Mouse (Mus musculus): ENCODE data around the gene Lsm7.
"Not testable (repeated sequence)": the region's sequence is repeated elsewhere in the genome, so short reads cannot be mapped to it uniquely, and the experiment has no call there.

The Lsm7 gene

DNA sequence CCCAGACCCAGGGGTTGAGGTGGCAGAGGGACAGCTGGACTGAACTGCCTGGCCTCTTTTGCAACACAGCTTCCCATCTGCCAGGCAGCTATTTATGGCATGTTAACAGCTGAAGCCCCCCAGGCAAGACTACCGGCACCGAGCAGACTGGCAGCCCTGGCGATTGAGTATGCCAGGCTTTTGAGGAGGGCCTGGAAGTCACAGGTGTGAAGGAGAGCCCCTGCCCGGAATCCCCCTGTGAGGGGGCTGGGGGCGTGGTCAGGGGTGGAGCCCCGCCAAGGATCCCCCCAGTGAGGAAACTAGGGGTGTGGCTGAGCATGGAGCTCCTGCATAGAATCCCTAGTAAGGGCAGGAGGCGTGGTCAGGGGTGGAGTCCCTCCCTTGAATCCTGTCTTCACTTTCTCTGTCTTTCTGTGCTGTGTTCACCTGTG, 18.0 kb downstream of the Lsm7 start:
- no peak for DNase-seq (ENCODE audit: low spot score in 2 of 2)

DNA sequence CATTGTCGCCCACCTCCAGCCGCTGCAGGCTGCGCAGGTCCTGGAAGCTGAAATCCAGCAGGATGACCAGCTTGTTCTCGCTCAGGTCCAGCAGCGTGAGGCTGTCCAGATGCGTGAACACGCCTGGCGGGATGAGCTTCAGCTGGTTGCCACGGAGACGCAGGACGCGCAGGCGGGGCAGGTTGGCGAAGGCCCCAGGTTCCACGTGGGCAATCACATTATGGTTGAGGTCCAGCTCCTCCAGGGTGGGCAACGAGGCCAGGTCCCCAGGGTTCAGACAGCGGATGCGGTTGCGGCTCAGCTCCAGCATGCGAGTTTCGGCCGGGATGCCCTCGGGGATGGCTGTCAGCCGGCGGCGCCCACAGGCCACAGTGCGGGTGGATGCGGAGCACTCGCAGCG, 19.4 kb downstream of the Lsm7 start:
- no peak for DNase-seq (ENCODE audit: low spot score in 2 of 2)

DNA sequence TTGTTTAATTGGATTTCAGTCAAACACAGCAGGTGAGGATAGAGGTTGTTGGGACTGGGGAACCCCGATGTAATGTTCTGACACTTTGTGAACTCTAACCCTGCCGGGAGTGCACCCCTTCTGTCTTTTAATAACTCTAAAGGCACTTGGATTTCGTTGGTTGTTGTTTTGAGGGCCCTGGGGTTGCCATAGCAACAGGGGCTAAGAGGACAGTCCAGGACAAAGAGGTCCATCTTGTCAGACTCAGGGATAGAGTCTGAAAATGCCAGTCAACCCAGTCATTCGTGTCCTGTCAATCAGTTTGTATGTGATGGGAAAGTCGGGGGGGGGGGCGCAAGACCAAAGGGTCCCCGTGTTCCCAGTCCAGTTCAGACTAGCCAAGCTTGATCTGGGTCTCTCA, 22.2 kb downstream of the Lsm7 start:
- no peak for DNase-seq (ENCODE audit: low spot score in 2 of 2)

DNA sequence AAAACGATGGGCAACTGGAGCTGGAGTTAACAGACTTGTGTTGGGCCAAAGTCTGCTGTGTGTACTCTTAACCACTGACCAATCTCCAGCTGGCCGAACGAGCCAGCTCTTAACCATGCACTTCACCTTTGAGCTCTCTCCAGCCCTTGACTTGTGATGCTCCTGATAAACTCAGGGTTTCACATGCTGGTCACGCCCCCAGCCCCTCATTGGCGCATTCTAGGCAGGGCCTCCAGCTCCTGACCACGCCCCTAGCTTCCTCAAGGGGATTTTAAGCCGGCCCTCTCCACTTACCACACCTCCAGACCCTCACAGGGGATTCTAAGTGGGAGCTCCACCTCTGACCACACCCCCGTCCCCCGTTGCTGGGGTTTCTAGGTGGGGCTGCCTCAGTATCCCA, 23.9 kb downstream of the Lsm7 start:
- no peak for DNase-seq (ENCODE audit: low spot score in 2 of 2)

DNA sequence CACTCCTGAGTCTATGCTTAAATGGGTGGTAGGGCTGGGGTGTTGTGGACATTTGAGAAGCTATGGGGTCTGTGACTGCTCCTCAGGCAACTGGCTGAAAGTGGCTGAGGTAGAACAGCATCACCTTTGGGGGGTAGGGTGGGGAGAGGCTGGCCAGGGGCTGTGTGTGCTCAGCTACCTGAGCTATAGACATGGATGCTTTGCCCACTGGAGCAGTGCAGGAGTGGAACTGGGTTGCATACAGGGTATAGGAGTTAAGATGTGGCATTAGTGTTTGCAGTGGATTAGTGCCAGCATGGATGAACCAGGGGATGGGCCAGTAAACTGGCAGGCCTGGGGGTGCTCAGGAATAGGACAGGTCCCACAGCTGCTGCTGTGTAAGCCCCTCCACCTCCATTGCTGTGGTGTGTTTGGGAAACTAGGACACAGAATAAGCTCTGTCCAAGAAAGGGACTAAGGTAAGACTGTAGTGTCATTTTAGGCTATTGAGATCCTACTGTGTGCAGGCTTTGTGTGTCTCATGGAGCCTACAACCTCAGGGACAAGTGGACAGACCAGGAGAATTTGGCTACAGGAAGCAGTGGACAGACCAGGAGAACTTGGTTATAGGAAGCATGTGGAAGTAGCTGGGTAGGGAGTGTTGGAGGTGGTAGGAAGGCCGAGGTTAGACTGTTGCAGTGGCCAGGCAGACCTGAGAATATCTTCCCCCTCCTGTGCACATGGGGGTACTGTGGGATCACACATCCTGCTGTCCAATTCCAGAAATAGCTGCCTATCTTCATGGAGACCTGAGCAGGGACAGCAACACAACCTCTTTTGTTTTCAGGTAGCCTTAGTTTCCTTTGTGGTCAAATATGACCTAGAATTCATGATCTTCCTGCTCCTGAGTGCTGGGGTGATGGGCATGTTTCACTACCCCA, 25.4 kb downstream of the Lsm7 start:
- DNase-seq (ENCODE audit: low spot score in 2 of 2), result no peak

DNA sequence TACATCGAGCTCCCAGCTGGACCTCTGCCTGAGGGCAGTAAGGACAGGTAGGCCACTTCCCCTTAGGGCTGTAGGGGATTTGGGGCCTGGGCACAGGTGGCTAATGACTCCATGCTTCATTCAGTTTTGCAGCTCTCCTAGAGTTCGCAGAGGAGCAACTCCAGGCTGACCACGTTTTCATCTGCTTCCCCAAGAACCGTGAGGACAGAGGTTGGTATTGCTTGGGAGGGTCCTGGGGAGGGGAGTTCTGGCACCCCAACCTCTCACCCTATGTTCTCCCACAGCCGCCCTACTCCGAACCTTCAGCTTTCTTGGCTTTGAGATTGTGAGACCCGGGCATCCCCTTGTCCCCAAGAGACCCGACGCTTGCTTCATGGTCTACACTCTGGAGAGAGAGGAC, 26.4 kb downstream of the Lsm7 start:
- DNase-seq (ENCODE audit: low spot score in 2 of 2), result not testable (repeated sequence)

DNA sequence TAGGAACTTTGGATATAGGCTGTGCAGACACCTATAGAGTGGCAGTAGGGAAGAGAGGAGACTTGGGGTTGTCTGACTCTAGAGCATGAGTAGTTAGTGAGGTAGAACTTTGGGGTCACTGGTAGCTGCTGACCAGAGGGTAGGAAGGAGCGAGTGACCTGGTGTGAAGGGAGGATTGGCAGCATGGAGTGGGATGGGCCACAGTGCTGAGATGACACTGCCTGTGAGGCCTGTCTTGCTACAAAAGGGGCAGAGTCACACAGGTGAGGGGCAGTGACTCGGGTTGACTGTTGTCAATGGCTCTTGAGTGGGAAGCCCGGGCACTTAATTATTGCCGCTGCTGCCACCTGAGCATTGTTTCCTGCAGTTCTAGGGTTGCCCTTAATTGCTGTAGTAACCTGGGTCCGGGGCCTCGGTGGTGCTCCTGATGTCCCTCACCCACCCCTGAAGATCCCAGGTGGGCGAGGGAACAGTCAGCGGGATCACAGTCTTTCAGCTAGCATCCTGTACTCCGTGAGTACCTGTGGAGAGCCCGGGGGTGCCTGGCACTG, 27.1 kb downstream of the Lsm7 start:
- DNase-seq (ENCODE audit: low spot score in 2 of 2), result no peak

DNA sequence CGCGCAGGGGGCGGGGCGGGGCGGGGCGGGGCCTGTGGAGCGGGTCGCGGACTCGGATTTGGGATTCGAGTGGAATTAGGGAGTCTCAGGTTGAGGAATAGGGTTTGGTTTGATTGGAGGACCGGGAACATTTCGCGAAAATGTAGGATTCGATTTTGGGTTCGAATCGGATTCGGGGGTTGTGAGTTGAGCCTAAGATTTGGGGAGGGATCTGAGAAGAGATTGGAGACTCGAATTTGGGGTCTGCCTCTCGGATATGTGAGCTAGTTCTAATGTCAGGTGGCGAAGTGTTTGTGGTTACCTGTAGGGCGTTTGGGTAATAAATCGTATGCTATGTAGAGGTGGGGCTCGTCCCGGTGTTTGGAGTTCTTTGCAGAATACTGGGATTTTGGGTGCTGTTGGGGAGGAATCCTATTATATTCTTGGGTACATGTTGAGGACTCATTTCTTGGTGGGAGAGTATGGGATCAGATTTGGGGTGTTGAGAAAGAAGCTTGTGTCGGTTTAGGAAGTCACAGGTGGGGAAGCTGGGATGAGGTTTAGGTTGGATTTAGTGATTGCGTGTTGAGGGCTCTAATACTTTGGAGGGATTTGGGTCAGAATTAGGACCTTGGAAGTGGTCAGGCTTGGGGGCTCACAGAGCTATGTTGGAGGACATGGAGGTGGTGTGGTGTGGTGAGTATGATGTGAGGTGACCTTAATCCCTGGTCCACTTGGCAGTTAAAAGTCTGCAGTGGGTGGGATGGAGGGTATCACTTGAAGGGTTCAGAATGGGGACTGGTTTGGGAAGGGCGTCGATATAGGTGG, 27.7 kb downstream of the Lsm7 start:
- DNase-seq (ENCODE audit: low spot score in 2 of 2), result no peak

DNA sequence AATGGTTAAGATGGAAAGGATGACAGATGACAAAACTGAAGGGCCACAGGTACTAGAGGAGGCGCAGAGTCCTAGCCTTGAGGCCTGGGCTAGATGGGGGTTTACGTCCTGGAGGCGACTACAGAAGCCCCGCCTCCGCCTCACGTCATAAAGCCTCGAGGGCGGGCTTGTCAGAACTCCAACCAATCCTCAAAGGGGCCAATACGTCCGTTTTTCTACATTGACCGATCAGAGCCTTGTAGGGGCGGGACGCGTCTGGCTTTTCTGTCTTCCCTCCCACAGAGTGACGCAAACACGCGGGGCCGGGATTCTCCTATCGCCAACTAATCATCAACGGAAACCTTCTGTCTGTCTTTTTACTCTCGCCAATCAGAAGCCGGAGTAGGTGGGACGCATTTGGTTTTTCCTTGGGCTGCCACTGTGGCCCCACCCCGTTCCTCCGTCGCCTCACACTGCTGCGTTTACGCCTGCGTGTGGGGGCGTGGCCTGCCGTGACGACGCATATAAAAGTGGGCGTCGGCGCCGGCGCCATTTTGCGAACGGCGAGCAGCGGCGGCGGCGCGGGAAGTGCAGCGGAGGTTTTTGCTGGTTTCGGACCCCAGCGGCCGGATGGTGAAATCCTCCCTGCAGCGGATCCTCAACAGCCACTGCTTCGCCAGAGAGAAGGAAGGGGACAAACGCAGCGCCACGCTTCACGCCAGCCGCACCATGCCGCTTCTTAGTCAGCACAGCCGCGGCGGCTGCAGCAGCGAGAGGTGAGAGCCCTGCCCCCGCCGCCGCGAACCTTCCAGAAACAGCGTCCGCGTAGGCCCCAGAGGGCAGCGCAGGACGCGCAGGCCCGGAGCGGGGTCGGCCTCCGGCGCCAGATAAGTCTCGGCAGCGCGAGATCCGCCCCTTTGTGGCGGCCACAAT, 28.6 kb downstream of the Lsm7 start, which contains the start of gene Oaz1:
Oaz1 (plus strand) TSS at position 506 of the 912 bp plus-strand sequence.
- peak; percentile 100 for DNase-seq (ENCODE audit: low spot score in 2 of 2)

DNA sequence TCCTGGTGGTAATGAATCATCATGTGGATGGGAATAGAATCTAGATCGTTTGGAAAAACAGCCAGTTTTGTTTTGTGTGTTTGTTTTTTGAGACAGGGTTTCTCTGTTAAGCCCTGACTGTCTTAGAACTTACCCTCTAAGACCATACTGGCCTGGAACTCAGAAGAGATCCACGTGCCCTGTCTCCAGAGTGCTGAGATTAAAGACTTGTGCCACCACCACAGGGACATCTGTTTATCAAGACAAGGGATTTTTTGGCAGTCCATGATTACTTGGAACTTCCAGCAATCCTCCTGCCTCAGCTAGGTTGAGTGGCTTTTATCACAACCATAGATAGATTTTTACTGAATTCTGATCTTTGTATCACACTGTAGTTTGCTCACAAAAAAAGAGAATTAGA, 30.2 kb downstream of the Lsm7 start:
- DNase-seq (ENCODE audit: low spot score in 2 of 2), result no peak

DNA sequence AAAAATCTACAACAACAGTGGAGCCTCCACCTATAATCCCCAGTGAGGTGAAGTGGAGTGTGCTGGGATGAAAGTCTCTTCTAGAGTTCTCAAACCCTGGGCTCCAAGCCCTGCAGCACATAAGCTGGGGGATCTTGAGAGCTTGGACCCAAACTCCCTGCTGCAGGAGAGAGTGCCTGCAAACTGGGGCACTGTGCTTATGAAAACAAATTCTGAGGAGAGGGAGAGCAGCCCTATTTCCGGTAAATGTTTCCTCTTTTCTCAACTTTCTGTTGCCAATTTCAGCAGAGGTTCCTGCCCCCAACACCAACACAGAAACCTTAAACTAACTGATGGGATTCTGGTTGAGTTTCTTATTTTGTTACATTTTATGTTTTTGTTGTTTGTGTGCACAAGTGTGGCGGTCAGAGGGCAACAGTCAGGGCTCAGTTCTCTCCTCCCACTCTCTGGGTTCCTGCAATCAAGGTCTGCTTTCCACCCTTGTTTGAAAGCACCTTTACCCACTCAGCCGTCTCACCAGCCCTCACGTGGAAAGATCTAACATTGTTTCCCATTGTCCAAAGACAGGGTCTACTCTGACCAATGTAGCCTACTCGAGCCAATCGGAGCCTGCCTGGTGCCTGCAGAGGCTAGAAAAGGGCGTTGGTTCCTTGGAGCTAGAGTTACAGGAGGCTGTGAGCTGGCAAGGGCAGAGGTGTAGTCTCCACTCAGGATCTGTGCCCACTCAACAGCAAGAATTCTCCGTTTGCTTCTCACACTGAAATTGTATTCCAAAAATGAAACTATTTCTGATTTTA, 31.0 kb downstream of the Lsm7 start:
- no peak for DNase-seq (ENCODE audit: low spot score in 2 of 2)

DNA sequence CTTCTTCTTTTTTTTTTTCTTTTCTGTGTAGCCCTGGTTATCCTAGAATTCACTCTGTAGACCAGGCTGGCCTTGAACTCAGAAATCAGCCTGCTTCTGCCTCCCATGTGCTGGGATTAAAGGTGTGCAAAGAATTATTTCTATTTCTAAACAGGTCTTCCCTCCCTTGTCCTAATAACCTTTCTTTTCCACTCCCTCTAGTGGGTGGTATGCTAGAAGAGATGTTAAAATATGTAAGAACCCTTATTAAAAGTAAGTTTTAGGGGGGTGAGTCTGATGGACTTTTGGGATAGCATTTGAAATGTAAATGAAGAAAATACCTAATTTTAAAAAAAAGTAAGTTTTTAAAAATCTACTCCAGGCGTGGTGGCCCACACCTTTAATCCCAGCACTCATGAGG, 31.7 kb downstream of the Lsm7 start:
- no peak for DNase-seq (ENCODE audit: low spot score in 2 of 2)

DNA sequence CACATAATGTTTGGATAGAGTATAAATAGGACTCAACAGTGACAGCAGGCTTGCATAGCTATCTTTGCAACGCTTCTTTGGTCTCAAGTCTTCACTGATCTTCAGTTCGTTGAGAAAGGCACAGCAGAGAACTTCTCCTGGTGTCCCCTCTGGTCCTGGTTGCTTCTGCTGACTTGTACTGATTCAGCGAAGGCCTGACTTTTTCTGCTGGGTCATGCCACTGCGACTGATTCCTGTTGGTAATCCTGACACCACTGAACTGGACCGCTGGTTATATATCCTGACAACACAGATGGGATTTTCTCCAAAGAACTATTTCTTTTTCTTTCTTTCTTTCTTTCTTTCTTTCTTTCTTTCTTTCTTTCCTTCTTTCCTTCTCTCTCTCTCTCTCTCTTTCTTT, 32.5 kb downstream of the Lsm7 start:
- DNase-seq (ENCODE audit: low spot score in 2 of 2), result no peak

DNA sequence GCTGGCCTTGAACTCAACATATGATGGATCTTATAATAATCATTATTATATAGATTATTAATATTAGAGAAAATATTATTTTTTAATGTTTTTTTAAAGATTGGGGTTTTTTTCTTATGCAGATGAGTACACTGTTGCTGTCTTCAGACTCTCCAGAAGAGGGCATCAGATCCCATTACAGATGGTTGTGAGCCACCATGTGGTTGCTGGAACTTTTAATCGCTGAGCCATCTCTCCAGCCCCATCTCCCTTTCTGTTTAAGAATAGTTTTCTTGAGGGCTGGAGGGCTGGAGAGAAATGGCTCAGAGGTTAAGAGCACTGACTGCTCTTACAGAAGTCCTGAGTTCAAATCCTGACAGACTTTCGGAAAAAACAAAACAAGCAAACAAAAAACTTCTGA, 33.0 kb downstream of the Lsm7 start:
- DNase-seq (ENCODE audit: low spot score in 2 of 2), result no peak

DNA sequence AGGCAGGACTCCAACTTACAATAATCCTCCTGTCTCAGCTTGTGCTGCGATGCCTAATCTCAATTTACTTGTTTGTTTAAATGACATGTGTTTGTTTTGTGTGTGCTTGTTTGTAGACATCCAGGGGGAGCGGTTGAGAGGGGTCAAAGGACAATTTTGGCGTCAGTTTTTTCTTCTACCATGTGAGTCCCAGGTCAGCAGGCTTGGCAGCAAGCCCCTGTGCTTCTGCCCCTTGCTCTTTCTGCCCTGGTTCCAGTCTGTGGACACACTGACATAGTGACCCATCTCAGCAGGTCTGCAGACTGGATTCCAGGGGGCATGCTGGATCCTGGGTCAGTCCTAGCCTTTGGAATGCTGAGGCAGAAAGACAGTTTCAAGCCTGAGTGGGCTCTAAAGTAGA, 35.6 kb downstream of the Lsm7 start:
- no peak for DNase-seq (ENCODE audit: low spot score in 2 of 2)

DNA sequence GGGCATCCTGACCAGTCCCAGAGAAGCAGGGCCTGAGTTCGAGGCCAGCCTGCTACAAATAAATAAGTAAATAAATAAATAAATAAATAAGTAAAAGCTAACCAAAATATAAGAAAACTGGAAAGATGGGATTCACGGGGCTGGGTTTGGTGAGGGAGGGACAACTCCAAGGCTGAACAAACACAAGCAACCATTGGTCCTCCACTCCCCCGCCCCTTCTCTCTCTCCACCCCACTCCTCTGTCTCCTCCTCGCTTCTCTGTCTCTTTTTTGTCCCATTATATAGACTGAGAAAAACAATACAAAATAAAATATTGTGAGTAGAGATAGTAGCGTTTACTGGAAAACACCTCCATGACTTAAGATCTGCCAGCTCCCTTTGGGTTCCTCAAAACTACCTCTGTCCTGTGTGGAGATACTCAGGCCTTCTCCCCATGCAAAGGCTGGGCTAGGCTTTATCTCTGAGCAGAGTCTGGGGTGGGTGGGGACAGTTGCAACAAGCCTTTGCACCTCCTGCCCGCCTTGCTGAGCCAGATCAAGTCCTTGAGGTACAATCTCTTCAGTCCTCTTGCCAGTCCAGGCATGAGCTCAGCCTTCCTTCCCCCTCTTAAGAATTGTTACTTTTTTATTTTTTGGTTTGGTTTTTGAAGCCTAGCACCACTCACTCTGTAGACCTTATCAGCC, 36.3 kb downstream of the Lsm7 start:
- no peak for DNase-seq (ENCODE audit: low spot score in 2 of 2)

DNA sequence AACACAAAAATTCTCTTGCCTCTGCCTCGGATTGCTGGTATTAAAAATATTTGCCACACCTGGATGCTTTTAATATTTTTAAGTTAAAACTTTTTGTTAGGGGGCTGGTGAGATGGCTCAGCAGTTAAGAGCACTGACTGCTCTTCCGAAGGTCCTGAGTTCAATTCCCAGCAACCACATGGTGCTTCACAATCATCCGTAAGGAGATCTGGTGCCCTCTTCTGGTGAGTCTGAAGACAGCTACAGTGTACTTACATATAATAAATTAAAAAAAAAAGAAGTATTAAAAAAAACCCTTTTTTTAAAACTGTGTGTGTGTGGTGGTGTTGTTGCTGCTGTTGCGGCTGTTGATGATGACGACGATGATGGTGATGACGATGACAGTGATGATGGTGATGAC, 37.1 kb downstream of the Lsm7 start:
- not testable (repeated sequence) for DNase-seq (ENCODE audit: low spot score in 2 of 2)

DNA sequence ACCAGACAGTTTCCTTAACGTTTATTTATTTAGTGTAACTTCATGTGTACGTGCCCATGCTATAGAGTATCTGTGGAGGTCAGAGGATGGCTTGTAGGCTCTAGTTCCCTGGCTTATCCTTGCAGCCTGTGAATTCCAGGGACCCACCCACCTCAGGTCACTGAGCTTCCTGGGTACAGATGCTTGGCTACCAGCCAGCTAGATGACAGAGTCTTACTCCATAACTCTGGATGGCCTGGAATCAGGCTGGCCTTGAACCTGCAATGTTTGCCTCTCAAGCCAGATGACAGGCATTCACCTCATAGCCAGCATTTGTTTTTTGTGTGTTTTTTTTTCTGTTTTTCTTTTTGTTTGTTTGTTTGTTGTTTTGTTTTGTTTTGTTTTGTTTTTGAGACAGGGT, 37.8 kb downstream of the Lsm7 start:
- DNase-seq (ENCODE audit: low spot score in 2 of 2), result no peak

DNA sequence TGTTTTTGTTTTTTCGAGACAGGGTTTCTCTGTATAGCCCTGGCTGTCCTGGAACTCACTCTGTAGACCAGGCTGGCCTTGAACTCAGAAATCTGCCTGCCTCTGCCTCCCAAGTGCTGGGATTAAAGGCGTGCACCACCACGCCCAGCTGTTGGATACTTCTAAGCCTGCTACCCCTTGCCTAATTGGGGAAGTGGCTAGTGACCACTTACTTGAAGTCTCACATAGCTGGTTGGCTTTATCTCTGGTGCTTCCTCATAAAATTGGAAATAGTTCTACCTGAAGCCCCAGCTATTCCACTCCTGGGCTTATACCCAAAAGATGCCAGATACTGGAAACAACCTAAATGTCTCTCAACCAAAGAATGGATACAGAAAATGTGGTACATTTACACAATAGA, 38.7 kb downstream of the Lsm7 start:
- not testable (repeated sequence) for DNase-seq (ENCODE audit: low spot score in 2 of 2)

DNA sequence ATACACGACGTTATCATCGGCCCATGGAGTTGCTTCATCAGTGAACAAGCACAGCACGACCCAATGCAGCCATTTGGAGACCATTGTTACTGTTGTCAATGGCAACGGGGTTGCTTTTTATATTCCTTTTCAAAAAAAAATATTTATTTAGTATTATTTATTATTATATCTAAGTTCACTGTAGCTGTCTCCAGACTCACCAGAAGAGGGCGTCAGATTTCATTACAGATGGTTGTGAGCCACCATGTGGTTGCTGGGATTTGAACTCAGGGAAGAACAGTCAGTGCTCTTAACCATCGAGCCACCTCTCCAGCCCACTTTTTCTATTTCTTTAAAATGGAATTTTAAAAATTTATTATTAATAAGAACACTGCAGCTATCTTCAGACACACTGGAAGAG, 40.2 kb downstream of the Lsm7 start:
- DNase-seq (ENCODE audit: low spot score in 2 of 2), result no peak

Measured in left cerebral cortex, adult 9 months (tissue).